Comparison of ENCODE assay signal across 18 mouse cellular contexts in genomic region chr3:157932074-157932473, GRCm38 (mm10). TPM values are rescaled to one million over a fixed set of nuclear protein-coding genes. Genes with fewer than 3 reads are reported as not detected.
A peak's percentile ranks its signal among the peaks of the same experiment; 100 is the strongest.
DNase-seq lines count a peak whose midpoint lies in the region; ATAC-seq and TF ChIP-seq lines count a peak whose summit lies in the region.
"Had no signal": no experiment of that assay in that cellular context is flagged by ENCODE, and none has a peak within 500 bp of the region (broad histone marks: within the 10 kb centered on the region; RNA-seq: fewer than 3 reads in every experiment).

No protein-coding gene starts in this region.

- no peak for TF ChIP-seq EP300 in CH12.LX (IDR thresholded peaks at IDR 0.05; ENCODE audit: low read length)

- dilution Hi-C loops in CH12.LX (cut with MboI; ENCODE audit: extremely low pct_ligation_motif_present, extremely low pct_unique_long_range_greater_than_20kb, low sequenced_read_pairs) = no loop called here

- WGBS in kidney, embryonic 16.5 days = 55% methylated on average over 3 of the region's 3 CpGs
- 29% methylated on average over 3 of the region's 3 CpGs for WGBS in intestine, postnatal 0 days

- H3K9ac ChIP-seq in kidney, embryonic 16.5 days (replicated peaks; ENCODE audit: low read length) = no peak overlapping the region
- no peak overlapping the region for H3K9ac ChIP-seq in CH12.LX (ENCODE audit: insufficient read depth, low read depth)
- H3K9ac ChIP-seq in intestine, postnatal 0 days (ENCODE audit: low read depth, low read length) = 0 out of 2 replicates have a peak overlapping the region, but pooled peaks have one; percentile 7
- H3K9ac ChIP-seq: forebrain, embryonic 13.5 days; forebrain, postnatal 0 days; heart, embryonic 13.5 days; hindbrain, embryonic 12.5 days had no signal

- H3K79me2 ChIP-seq in CH12.LX (replicated peaks; ENCODE audit: control insufficient read depth, extremely low read depth, insufficient read depth, poor library complexity, severe bottlenecking) = no peaks in the 10 kb centered on the region

- H3K9me3 ChIP-seq in kidney, embryonic 16.5 days (ENCODE audit: low read length) = no peaks in the 10 kb centered on the region
- no peaks in the 10 kb centered on the region for H3K9me3 ChIP-seq in CH12.LX (replicated peaks; ENCODE audit: low read length)
- no peaks in the 10 kb centered on the region for H3K9me3 ChIP-seq in intestine, postnatal 0 days (ENCODE audit: control insufficient read depth)
- H3K9me3 ChIP-seq: embryonic facial prominence, embryonic 10.5 days; forebrain, embryonic 13.5 days; heart, embryonic 13.5 days; hindbrain, embryonic 12.5 days had no signal

- no peak overlapping the region for H3K4me3 ChIP-seq in kidney, embryonic 16.5 days (ENCODE audit: low read length)
- no peak overlapping the region for H3K4me3 ChIP-seq in CH12.LX (replicated peaks in 1 of 3; ENCODE audit: low read depth in 2 of 3, low read length in 2 of 3, poor library complexity in 1 of 3)
- H3K4me3 ChIP-seq in intestine, postnatal 0 days (ENCODE audit: low read depth, low read length) = 0 out of 2 replicates have a peak overlapping the region, but pooled peaks have one; percentile 5
- H3K4me3 ChIP-seq: embryonic facial prominence, embryonic 10.5 days; forebrain, embryonic 13.5 days; heart, embryonic 13.5 days; hindbrain, embryonic 12.5 days had no signal

- no peaks in the 10 kb centered on the region for H3K27me3 ChIP-seq in kidney, embryonic 16.5 days (ENCODE audit: insufficient read depth, low read length)
- H3K27me3 ChIP-seq in CH12.LX (replicated peaks) = peaks cover 7% of the 10 kb centered on the region
- no peaks in the 10 kb centered on the region for H3K27me3 ChIP-seq in intestine, postnatal 0 days (replicated peaks; ENCODE audit: control insufficient read depth, insufficient read depth, low read length)
- H3K27me3 ChIP-seq: forebrain, embryonic 13.5 days; heart, embryonic 13.5 days; hindbrain, embryonic 12.5 days had no signal

- no peak for TF ChIP-seq CTCF in CH12.LX (conservative IDR thresholded peaks at IDR 0.05 in 1 of 2, IDR thresholded peaks at IDR 0.05 in 1 of 2; ENCODE audit: low read depth in 2 of 2, low read length in 2 of 2)
- TF ChIP-seq CTCF in intestine, postnatal 0 days (IDR thresholded peaks at IDR 0.05; ENCODE audit: low read depth) = no peak

- ATAC-seq in kidney, embryonic 16.5 days (ENCODE audit: low FRiP score, low TSS enrichment) = peak; percentile 46; the same call in 1 of the 2 replicates
- ATAC-seq in intestine, postnatal 0 days = peak; percentile 77
- ATAC-seq: forebrain, embryonic 13.5 days; forebrain, postnatal 0 days; hindbrain, embryonic 16.5 days had no signal

- no peak for DNase-seq in kidney, postnatal 10 days
- DNase-seq in CH12.LX (ENCODE audit: extremely low read depth) (no peak), R1 (ENCODE audit: low read depth, low spot score) (peak; percentile 95)
- no peak for DNase-seq in B cell, adult 2 months
- DNase-seq in adrenal gland, postnatal 25 days = no peak
- DNase-seq: adrenal gland, adult 2 months; cerebellum, adult 2 months; cerebellum, postnatal 10 days; forebrain, postnatal 0 days; gastrocnemius, postnatal 14 days; heart, postnatal 36 days had no signal

- H3K36me3 ChIP-seq in kidney, embryonic 16.5 days (ENCODE audit: insufficient read depth, low read length) = no peaks in the 10 kb centered on the region
- H3K36me3 ChIP-seq in CH12.LX (replicated peaks in 1 of 2; ENCODE audit: control insufficient read depth in 1 of 2, insufficient read depth in 1 of 2, low read length in 1 of 2) = no peaks in the 10 kb centered on the region
- H3K36me3 ChIP-seq in intestine, postnatal 0 days (ENCODE audit: control insufficient read depth, insufficient read depth) = no peaks in the 10 kb centered on the region
- H3K36me3 ChIP-seq: embryonic facial prominence, embryonic 10.5 days; heart, embryonic 13.5 days; hindbrain, embryonic 12.5 days had no signal

- TF ChIP-seq RAD21 in CH12.LX (IDR thresholded peaks at IDR 0.05; ENCODE audit: low read depth, low read length) = no peak

- H3K4me2 ChIP-seq in kidney, embryonic 16.5 days (replicated peaks; ENCODE audit: low read depth, low read length) = no peak overlapping the region
- no peak overlapping the region for H3K4me2 ChIP-seq in CH12.LX (ENCODE audit: insufficient read depth, low read depth, poor library complexity, severe bottlenecking)
- peak overlapping the region; percentile 51 for H3K4me2 ChIP-seq in intestine, postnatal 0 days (replicated peaks; ENCODE audit: low read depth)
- H3K4me2 ChIP-seq: forebrain, embryonic 13.5 days; heart, embryonic 13.5 days; hindbrain, embryonic 12.5 days had no signal

- in situ Hi-C loops in CH12.LX (cut with MboI; ENCODE audit: low pct_ligation_motif_present, low pct_unique_long_range_greater_than_20kb, low sequenced_read_pairs) = loop anchor here (25.0 kb wide), 1 partner anchor 330 kb away; no protein-coding TSS in a partner anchor

- no peak for TF ChIP-seq POLR2A in CH12.LX (IDR thresholded peaks at IDR 0.05; ENCODE audit: low read depth, low read length)

- no peak overlapping the region for H3K27ac ChIP-seq in kidney, embryonic 16.5 days (ENCODE audit: low read length)
- no peak overlapping the region for H3K27ac ChIP-seq in CH12.LX (ENCODE audit: insufficient read depth, low read depth)
- H3K27ac ChIP-seq in intestine, postnatal 0 days (ENCODE audit: low read depth, low read length) = peak overlapping the region; percentile 50
- H3K27ac ChIP-seq: embryonic facial prominence, embryonic 10.5 days; forebrain, embryonic 13.5 days; heart, embryonic 13.5 days; hindbrain, embryonic 12.5 days had no signal

- H3K4me1 ChIP-seq in kidney, embryonic 16.5 days (ENCODE audit: insufficient read depth, low read length) = no peaks in the 10 kb centered on the region
- H3K4me1 ChIP-seq in CH12.LX (ENCODE audit: control insufficient read depth in 1 of 2, insufficient read depth in 2 of 2) = peaks cover 0 to 5% of the 10 kb centered on the region in 2 experiments; a peak in 2 of 4 replicates
- H3K4me1 ChIP-seq in intestine, postnatal 0 days (replicated peaks; ENCODE audit: control insufficient read depth, insufficient read depth, low read length) = no peaks in the 10 kb centered on the region
- H3K4me1 ChIP-seq: embryonic facial prominence, embryonic 10.5 days; forebrain, embryonic 13.5 days; heart, embryonic 13.5 days; hindbrain, embryonic 12.5 days had no signal

TF ChIP-seq in CH12.LX, 34 proteins besides CTCF, POLR2A, EP300 and RAD21:
- TF ChIP-seq NELFE (IDR thresholded peaks at IDR 0.05; ENCODE audit: low read depth, low read length) (0 out of 2 replicates have a peak, but pooled peaks have one; percentile 35), MAX (IDR thresholded peaks at IDR 0.05; ENCODE audit: low read length) (no peak), TCF12 (IDR thresholded peaks at IDR 0.05; ENCODE audit: low read depth, low read length) (no peak), ZNF384 (IDR thresholded peaks at IDR 0.05; ENCODE audit: low read depth, low read length) (no peak)

RNA-seq across cellular contexts. Expression of gene Cth, which starts 7.2 kb away (rescaled TPM):
- polyA plus RNA-seq in kidney, embryonic 16.5 days (2015; fragmentation: Nextera tagmentation; extraction: Ambion mirVana) = 55.5 and 58.2 TPM in 2 replicates
- total RNA-seq in CH12.LX (2012; rRNA removed) (162 and 370 TPM in 2 replicates), CH12.LX (2014; rRNA removed) (574 and 637 TPM in 2 replicates)
- 183 and 187 TPM in 2 replicates for polyA plus RNA-seq in CH12.LX (2012; ENCODE audit: insufficient read length, low read depth)
- polyA plus RNA-seq in intestine, postnatal 0 days (2015; fragmentation: Nextera tagmentation; extraction: Ambion mirVana) = 14.7 and 19.7 TPM in 2 replicates
- 43.2 and 45.5 TPM in 2 replicates for total RNA-seq in adrenal gland, postnatal 25 days (2021)

RNA-seq across cellular contexts. Expression of gene Ankrd13c, which starts 15.0 kb away (rescaled TPM):
- 22.8 and 26.5 TPM in 2 replicates for polyA plus RNA-seq in kidney, embryonic 16.5 days (2015; fragmentation: Nextera tagmentation; extraction: Ambion mirVana)
- 18.9 and 28.7 TPM in 2 replicates for total RNA-seq in CH12.LX (2012; rRNA removed)
- total RNA-seq in CH12.LX (2014; rRNA removed) = 54.1 and 54.4 TPM in 2 replicates
- 65.3 and 73.3 TPM in 2 replicates for polyA plus RNA-seq in CH12.LX (2012; ENCODE audit: insufficient read length, low read depth)
- polyA plus RNA-seq in intestine, postnatal 0 days (2015; fragmentation: Nextera tagmentation; extraction: Ambion mirVana) = 25.2 and 27.2 TPM in 2 replicates
- total RNA-seq in adrenal gland, postnatal 25 days (2021) = 86.7 and 89.8 TPM in 2 replicates
